Comparison of ENCODE assay signal across 23 mouse cellular contexts in genomic region chr11:79901146-79901545, GRCm38 (mm10).
DNase-seq lines count a peak whose midpoint lies in the region; ATAC-seq and TF ChIP-seq lines count a peak whose summit lies in the region.
"Had no signal": no experiment of that assay in that cellular context is flagged by ENCODE, and none has a peak within 500 bp of the region (broad histone marks: within the 10 kb centered on the region; RNA-seq: fewer than 3 reads in every experiment).

No protein-coding gene starts in this region.

- H3K27ac ChIP-seq in hindbrain, embryonic 12.5 days = no peak overlapping the region
- H3K27ac ChIP-seq: embryonic facial prominence, embryonic 13.5 days; embryonic facial prominence, embryonic 15.5 days; forebrain, embryonic 10.5 days; forebrain, embryonic 12.5 days had no signal

- no peak for ATAC-seq in erythroblast, adult 5-6 weeks (replicated peaks; ENCODE audit: low FRiP score, poor library complexity, severe bottlenecking)
- ATAC-seq in hindbrain, embryonic 12.5 days (ENCODE audit: low FRiP score) = no peak
- ATAC-seq: forebrain, embryonic 14.5 days; forebrain, embryonic 16.5 days had no signal

- no peaks in the 10 kb centered on the region for H3K79me2 ChIP-seq in myocyte (ENCODE audit: control insufficient read depth, insufficient read depth)

- H3K9ac ChIP-seq in hindbrain, embryonic 12.5 days = no peak overlapping the region
- H3K9ac ChIP-seq: embryonic facial prominence, embryonic 13.5 days; embryonic facial prominence, embryonic 15.5 days; forebrain, embryonic 12.5 days had no signal

- no peak overlapping the region for H3K4me3 ChIP-seq in myocyte
- H3K4me3 ChIP-seq in hindbrain, embryonic 12.5 days = no peak overlapping the region
- H3K4me3 ChIP-seq: embryonic facial prominence, embryonic 13.5 days; embryonic facial prominence, embryonic 15.5 days; erythroblast, embryonic 14.5 days; forebrain, embryonic 10.5 days; forebrain, embryonic 12.5 days had no signal

- no peaks in the 10 kb centered on the region for H3K4me1 ChIP-seq in hindbrain, embryonic 12.5 days
- H3K4me1 ChIP-seq: embryonic facial prominence, embryonic 13.5 days; embryonic facial prominence, embryonic 15.5 days; forebrain, embryonic 10.5 days; forebrain, embryonic 12.5 days had no signal

- H3K36me3 ChIP-seq in myocyte (ENCODE audit: control insufficient read depth, insufficient read depth) = no peaks in the 10 kb centered on the region
- H3K36me3 ChIP-seq in hindbrain, embryonic 12.5 days = no peaks in the 10 kb centered on the region
- H3K36me3 ChIP-seq: embryonic facial prominence, embryonic 13.5 days; embryonic facial prominence, embryonic 15.5 days; forebrain, embryonic 10.5 days; forebrain, embryonic 12.5 days had no signal

- no peaks in the 10 kb centered on the region for H3K9me3 ChIP-seq in hindbrain, embryonic 12.5 days (replicated peaks)
- H3K9me3 ChIP-seq: embryonic facial prominence, embryonic 13.5 days; embryonic facial prominence, embryonic 15.5 days; forebrain, embryonic 10.5 days; forebrain, embryonic 12.5 days had no signal

- WGBS in hindbrain, embryonic 12.5 days = 88% methylated on average over 6 of the region's 6 CpGs

- no peak overlapping the region for H3ac ChIP-seq in myocyte (ENCODE audit: control insufficient read depth, insufficient read length)

- peak overlapping the region; percentile 15 for H3K4me2 ChIP-seq in myocyte (ENCODE audit: low read depth)
- H3K4me2 ChIP-seq in hindbrain, embryonic 12.5 days (replicated peaks) = no peak overlapping the region
- H3K4me2 ChIP-seq: embryonic facial prominence, embryonic 13.5 days; embryonic facial prominence, embryonic 15.5 days; forebrain, embryonic 12.5 days had no signal

- TF ChIP-seq POLR2A in myocyte (IDR thresholded peaks at IDR 0.05; ENCODE audit: insufficient read length, low read depth) = no peak

- no peaks in the 10 kb centered on the region for H3K27me3 ChIP-seq in myocyte (ENCODE audit: control insufficient read depth, insufficient read depth, insufficient read length)
- no peaks in the 10 kb centered on the region for H3K27me3 ChIP-seq in hindbrain, embryonic 12.5 days
- H3K27me3 ChIP-seq: embryonic facial prominence, embryonic 13.5 days; embryonic facial prominence, embryonic 15.5 days; forebrain, embryonic 12.5 days had no signal

- peak; percentile 78 for DNase-seq in 3T3-L1 (ENCODE audit: low read depth, low spot score)
- peak; percentile 46 for DNase-seq in NIH3T3 (ENCODE audit: low read depth)
- no peak for DNase-seq in kidney, postnatal 25 days
- DNase-seq: adrenal gland, adult 2 months; adrenal gland, postnatal 10 days; adrenal gland, postnatal 25 days; cerebellum, adult 11 months; cerebellum, adult 18-20 months; cerebellum, adult 8-10 months; cerebellum, adult 9-11 months; cerebellum, postnatal 14 days; cerebellum, postnatal 36 days; embryo, embryonic 11 days had no signal

TF ChIP-seq in myocyte, 11 proteins besides CTCF, POLR2A, EP300 and RAD21:
- no peak for TF ChIP-seq MYOG (IDR thresholded peaks at IDR 0.05; ENCODE audit: control insufficient read depth in 1 of 3, insufficient read depth in 1 of 3, insufficient read length in 2 of 3, low read depth in 2 of 3)
TF ChIP-seq in myocyte: peak in this region for 0.

Comparison
In these comparisons a context has a peak if more than half of its experiments do, and no peak if none do; other contexts are left out.
1. DNase-seq: peak in 3T3-L1 (single experiment) and NIH3T3 (single experiment); none in kidney, postnatal 25 days (0 of 2).